Mouse (Mus musculus) bone marrow macrophage, adult 2 months (primary cell): ENCODE measurements at regions not wholly inside any gene's neighbourhood (a gene's known extent, or its start where the extent isn't known, plus 50 kb on each side); places are given as distances from the start of the nearest gene placed in this dataset.

Experiments used
- CTCF ChIP-seq: IDR thresholded peaks from 2 replicates; pipeline ENCODE4 v1.5.1; 2012; ENCODE audit warnings: low read depth, mild to moderate bottlenecking, low read length, moderate library complexity
- POLR2A ChIP-seq: IDR thresholded peaks from 2 replicates; pipeline ENCODE4 v1.6.1; 2012; ENCODE audit warnings: mild to moderate bottlenecking, low read depth, low read length, borderline replicate concordance

DNA sequence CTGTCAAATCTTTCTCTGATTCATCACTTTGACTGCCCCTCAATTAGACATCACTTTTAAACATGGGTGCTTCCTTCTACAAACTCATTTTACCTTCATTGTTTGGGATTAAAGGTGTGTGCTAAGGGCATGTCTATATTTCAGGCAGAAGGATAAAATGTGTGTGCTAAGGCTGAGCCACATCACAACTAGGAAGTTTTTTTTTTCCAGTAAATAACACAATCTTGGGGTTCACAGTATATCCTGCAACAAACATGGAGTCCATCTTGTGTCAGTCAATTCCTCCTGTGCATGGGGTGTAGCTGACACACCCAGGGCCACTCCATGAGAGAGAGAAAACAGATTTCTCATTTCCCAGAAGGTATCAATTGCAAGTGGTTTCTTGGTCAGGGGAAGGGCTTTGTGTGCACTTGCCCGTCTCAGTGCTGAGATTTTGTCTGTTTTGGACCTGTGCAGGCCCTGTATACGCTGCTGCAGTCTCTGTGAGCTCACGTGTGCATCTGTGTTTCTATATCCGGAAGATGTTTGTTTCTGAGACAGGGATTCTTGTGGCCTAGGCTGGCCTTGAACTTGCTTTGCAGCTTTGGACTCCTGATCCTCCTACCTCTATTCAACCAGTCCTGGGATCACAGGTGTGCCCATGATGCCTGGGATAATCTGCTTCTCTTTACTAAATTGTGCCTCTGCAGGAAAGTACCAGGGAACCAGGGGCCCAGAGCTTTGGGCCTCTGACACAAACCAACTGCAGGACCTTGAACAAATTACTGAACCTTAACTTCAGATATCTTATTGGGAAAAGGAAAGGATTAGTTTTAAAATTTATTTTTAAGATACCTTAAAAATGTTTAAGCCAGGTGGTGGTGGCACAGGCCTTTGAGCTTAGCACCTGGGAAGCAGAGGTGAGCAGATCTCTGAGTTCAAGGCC is 63.9 kb upstream of the Cpsf6 start:
- TF ChIP-seq CTCF (no peak), POLR2A (no peak)
